Mouse (Mus musculus): ENCODE measurements around the gene Cst9. TPM values are rescaled to one million over a fixed set of nuclear protein-coding genes. Genes with fewer than 3 reads are reported as not detected.

Gene Cst9
- total RNA-seq (2023; ENCODE audit: inconsistent age) = not detected in 4 replicates

DNA sequence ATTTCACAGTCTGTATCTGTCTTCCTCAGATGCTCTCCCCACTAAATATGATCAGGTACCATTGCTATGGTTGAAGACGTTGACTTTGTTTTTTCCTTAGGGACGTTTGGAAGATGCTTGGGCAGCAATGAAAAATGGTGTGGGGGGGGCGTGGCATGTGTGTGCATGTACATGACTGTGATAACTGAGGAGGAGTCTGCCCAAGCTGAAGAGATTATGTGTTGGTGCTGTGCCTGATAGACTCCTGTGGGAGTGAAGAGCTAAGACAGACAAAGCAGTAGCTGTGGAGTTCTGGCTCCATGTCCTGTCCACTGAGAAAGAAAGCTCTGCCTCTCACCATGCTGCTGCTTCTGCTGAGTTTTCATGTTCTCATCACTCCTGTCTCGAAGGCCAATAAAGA, at the start of gene Cst9:
Cst9 (plus strand) TSS at position 236 of the 400 bp plus-strand sequence.

DNA sequence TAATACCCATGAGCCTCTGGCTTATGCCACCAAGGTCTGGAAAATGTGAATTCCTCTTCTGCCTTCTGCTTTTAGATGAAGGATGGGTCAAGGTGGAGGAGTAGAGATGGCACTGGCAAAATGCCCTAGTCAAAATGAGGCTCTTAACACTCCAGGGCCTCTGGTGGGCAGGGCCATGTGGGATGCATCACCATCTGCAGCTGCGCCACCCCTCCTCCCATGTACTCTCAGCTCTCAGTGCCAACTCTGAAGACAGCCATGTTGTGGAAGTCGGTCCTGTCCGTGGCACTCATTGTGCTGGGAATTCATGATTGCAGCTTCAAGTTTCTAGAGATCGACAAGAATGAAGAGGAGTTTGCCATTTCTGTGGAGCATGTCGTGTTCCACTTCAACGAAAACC, 45.8 kb upstream of the Cst9 start, which contains the start of gene Cst12:
Cst12 (plus strand) TSS at position 220 of the 400 bp plus-strand sequence.

DNA sequence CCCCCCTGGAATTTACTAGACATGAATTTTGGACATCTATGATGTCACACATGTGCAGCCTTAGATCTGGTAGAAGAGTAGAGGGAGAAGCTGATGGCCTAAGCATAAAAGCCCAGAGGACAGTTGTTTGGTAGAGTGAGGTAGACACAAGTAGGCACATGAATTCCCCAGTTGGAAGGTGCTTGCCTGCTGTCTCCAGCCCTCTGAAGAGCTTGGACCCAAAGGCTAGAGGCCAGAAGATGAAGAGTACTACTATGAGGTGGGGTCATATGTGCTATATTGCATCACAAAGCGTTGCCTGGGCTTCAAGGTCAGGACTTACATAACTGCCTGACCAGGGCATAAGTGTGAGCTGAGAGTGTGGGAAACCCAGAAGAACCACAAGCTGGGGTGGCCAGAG, 36.5 kb upstream of the Cst9 start, which contains the start of gene Cst8:
Cst8 (plus strand) TSS at position 301 of the 400 bp plus-strand sequence.

DNA sequence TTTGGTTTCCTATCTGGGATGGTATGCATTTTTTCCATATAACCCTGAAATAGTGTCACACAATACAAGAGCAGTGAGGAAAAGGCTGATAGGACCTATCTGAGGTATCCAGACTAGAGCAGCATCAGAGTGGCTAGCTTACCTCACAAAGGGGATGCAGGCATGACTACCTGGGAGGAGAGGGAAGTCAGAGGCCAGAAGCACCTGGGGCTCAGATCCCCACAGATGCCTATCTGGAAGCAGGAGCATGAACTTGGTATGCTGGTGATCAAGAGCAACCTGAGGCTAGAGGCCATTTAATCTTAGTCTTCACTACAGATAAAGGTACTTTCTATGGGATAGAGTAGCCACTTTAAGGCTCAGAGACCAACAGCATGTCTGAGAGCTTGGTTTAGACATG, 15.0 kb upstream of the Cst9 start, which contains the start of gene Cst13:
Cst13 (plus strand) TSS at position 173 of the 400 bp plus-strand sequence.

GRCm38 (mm10) chr2:148864966-148865365, 30.0 kb downstream of the Cst9 start, which contains the start of gene 9230104L09Rik:
Gene 9230104L09Rik (minus strand): TSS chr2:148865038.

DNA sequence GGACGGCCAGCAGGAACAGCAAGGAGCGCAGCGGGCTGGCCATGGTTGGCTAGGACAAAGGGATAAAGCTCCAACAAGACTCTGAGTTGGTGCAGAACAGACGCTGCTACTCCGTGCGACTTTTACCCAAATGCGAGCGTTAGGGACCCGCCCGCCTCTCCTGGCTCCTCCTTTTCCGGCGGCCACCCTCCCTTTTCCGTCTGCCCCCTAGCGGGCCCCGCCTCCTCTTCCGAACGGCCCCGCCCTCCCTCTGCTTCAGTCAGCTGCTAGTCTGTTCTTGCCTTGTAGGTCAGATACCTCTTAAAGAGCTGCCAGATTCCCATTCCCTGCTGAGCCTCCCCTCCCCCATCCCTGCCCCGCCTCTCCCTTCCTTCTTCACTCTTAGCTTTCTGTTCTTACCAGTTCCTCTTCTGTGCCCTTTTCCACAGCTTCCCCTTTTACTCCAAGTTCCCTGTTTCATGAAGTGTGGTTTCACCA, 40.4 kb downstream of the Cst9 start, which contains the start of gene Cst3:
Cst3 (minus strand) TSS at position 358 of the 477 bp plus-strand sequence.

Other genes with a start within 250 kb of the Cst9 start
- gene Nxt1, start 162.5 kb upstream of the Cst9 start, total RNA-seq (2023; ENCODE audit: inconsistent age) = 9.2 to 17.2 TPM (median 15.0 TPM) in 4 replicates
- gene Gzf1, start 154.1 kb upstream of the Cst9 start, total RNA-seq (2023; ENCODE audit: inconsistent age) = 9.4 to 12.7 TPM (median 10.3 TPM) in 4 replicates
- 0.48 to 0.75 TPM (median 0.61 TPM) in 4 replicates for gene Napb, start 102.7 kb upstream of the Cst9 start, total RNA-seq (2023; ENCODE audit: inconsistent age)
- not detected in 4 replicates for gene Cstl1, start 84.8 kb upstream of the Cst9 start, total RNA-seq (2023; ENCODE audit: inconsistent age)
- not detected in 4 replicates for gene Cst11, start 63.6 kb upstream of the Cst9 start, total RNA-seq (2023; ENCODE audit: inconsistent age)
- gene 8030411F24Rik, start 53.1 kb upstream of the Cst9 start, total RNA-seq (2023; ENCODE audit: inconsistent age) = not detected in 4 replicates
- gene Cst12, start 45.8 kb upstream of the Cst9 start, total RNA-seq (2023; ENCODE audit: inconsistent age) = not detected in 4 replicates
- not detected in 4 replicates for gene Cst8, start 36.4 kb upstream of the Cst9 start, total RNA-seq (2023; ENCODE audit: inconsistent age)
- not detected in 4 replicates for gene Cst13, start 15.1 kb upstream of the Cst9 start, total RNA-seq (2023; ENCODE audit: inconsistent age)
- gene 9230104L09Rik, start 29.9 kb downstream of the Cst9 start, total RNA-seq (2023; ENCODE audit: inconsistent age) = not detected in 4 replicates
- 164 to 193 TPM (median 173 TPM) in 4 replicates for gene Cst3, start 40.5 kb downstream of the Cst9 start, total RNA-seq (2023; ENCODE audit: inconsistent age)
- gene Gm1330, start 168.1 kb downstream of the Cst9 start, total RNA-seq (2023; ENCODE audit: inconsistent age) = not detected in 4 replicates
- gene Gm10750, start 182.1 kb downstream of the Cst9 start, total RNA-seq (2023; ENCODE audit: inconsistent age) = not detected in 4 replicates